Mouse (Mus musculus) forebrain, embryonic 13.5 days (tissue): ENCODE measurements around the gene Galnt3. TPM values are rescaled to one million over a fixed set of nuclear protein-coding genes. Genes with fewer than 3 reads are reported as not detected.
A peak's percentile ranks its signal among the peaks of the same experiment; 100 is the strongest.

Source experiments
- ATAC-seq: fragments of 200-750 bp; cut with Nextera tagmentation; 2 replicates; pipeline ENCODE4 v1.8.0; 2017
- H3K27ac ChIP-seq: fragments of 300-500 bp; sonication (generic); 2 replicates; pipeline ENCODE4 v1.5.1; 2015; ENCODE audit warnings: inconsistent platforms, mild to moderate bottlenecking, moderate library complexity
- H3K27me3 ChIP-seq: fragments of 300-500 bp; sonication (generic); 2 replicates; pipeline ENCODE4 v1.6.1; 2015; ENCODE audit warnings: mild to moderate bottlenecking, inconsistent platforms
- H3K36me3 ChIP-seq: fragments of 300-500 bp; sonication (generic); 2 replicates; pipeline ENCODE4 v1.6.1; 2015; ENCODE audit warnings: mild to moderate bottlenecking, inconsistent platforms; ENCODE audit not compliant: poor library complexity, severe bottlenecking
- H3K4me1 ChIP-seq: fragments of 300-500 bp; sonication (generic); 2 replicates; pipeline ENCODE4 v1.6.1; 2015; ENCODE audit warnings: inconsistent platforms
- H3K4me2 ChIP-seq: fragments of 300-500 bp; sonication (generic); 2 replicates; pipeline ENCODE4 v1.6.1; 2015; ENCODE audit warnings: inconsistent platforms, mild to moderate bottlenecking, moderate library complexity
- H3K4me3 ChIP-seq: fragments of 300-500 bp; sonication (generic); 2 replicates; pipeline ENCODE4 v1.5.1; 2015; ENCODE audit warnings: mild to moderate bottlenecking, inconsistent platforms
- H3K9ac ChIP-seq: fragments of 300-500 bp; sonication (generic); 2 replicates; pipeline ENCODE4 v1.6.1; 2015; ENCODE audit warnings: mild to moderate bottlenecking, inconsistent platforms
- H3K9me3 ChIP-seq: fragments of 300-500 bp; sonication (generic); replicated peaks from 2 replicates; pipeline ENCODE4 v1.6.1; 2016; ENCODE audit warnings: inconsistent platforms
- WGBS: fragments of 180-500 bp; shearing (Covaris S2); methylation state at CpG from one replicate; pipeline ENCODE4 v1.1.7; 2015; 5-methylcytosine and 5-hydroxymethylcytosine counted together
- polyA plus RNA-seq: library from polyadenylated mRNA; unstranded; fragments of >200 nt; fragmentation: Nextera tagmentation; extraction: Ambion mirVana; gene quantifications from 2 replicates; pipeline ENCODE4 v1.2.1, GENCODE M21; 2015

The Galnt3 gene
- polyA plus RNA-seq, 1 experiment from 2014 or later: 0.41 TPM

DNA sequence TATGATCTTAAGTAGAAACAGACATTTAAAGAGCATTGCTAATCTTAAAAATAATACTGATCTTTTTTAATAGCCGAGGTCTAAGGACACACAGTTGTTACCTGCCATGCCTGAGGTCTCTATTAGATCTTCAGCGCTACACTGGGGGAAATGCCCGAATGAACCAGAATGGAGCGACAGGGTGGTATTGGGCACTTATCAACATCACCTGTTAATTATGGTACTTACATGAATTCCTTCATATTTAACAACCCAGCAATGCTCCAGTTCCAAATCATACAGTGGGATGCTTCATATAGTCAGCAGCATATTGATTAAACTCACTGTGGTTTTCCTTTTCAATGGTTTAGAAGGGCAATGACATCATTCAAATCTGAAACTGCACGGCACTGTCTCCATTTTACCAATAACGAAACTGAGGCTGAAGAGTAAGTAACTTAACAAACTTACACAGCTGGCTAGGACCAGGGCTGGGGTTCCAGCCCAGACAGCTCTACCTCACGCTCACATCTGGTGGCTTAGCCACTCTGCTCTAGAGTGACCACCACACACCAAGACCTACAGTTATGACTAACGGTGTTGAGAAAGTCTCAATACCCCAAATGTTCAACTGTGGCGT is 23.0 kb downstream of the Galnt3 start:
- H3K36me3 ChIP-seq: no peaks in the 10 kb centered on the region
- H3K4me2 ChIP-seq: no peak overlapping the region
- no peak overlapping the region for H3K27ac ChIP-seq
- peaks cover 6% of the 10 kb centered on the region; the same call in 1 of the 2 replicates for H3K4me1 ChIP-seq
- H3K4me3 ChIP-seq: no peak overlapping the region
- H3K9ac ChIP-seq: no peak overlapping the region
- 96% methylated on average over 9 of the region's 9 CpGs for WGBS
- H3K9me3 ChIP-seq: no peaks in the 10 kb centered on the region
- no peak for ATAC-seq
- no peaks in the 10 kb centered on the region for H3K27me3 ChIP-seq

- no peak overlapping the region for H3K9ac ChIP-seq
- ATAC-seq: no peak
- H3K4me2 ChIP-seq: no peak overlapping the region
- H3K4me1 ChIP-seq: peaks cover 6% of the 10 kb centered on the region; the same call in 1 of the 2 replicates
- no peak overlapping the region for H3K4me3 ChIP-seq
- no peaks in the 10 kb centered on the region for H3K9me3 ChIP-seq
- H3K27ac ChIP-seq: no peak overlapping the region
- 73% methylated on average over 17 of the region's 17 CpGs for WGBS
- H3K27me3 ChIP-seq: no peaks in the 10 kb centered on the region
- H3K36me3 ChIP-seq: no peaks in the 10 kb centered on the region
Measured at GRCm38 (mm10) chr2:66100671-66101351, 24.0 kb downstream of the Galnt3 start.

DNA sequence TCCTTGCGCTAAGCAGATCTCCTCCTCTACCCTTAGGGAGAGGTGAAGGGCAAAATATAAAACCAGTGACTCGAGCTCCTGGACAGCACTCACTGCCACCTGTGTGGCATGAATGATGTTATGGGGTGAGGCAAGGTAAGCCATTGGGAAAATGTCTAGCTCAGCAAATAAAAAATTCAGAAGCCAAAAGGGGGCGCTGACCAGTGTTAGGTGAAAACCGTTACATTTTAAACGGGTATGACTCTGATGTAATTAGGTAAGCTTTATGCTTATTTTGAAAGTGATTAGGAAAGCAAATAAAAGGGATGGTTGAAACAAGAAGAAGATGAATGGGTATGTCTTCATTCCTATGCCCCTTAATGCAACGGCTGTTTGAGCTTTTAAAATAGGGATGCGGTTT is 24.6 kb downstream of the Galnt3 start:
- Histone ChIP-seq H3K4me2 (no peak overlapping the region), H3K9ac (no peak overlapping the region), H3K36me3 (no peaks in the 10 kb centered on the region), H3K4me1 (peaks cover 6% of the 10 kb centered on the region; the same call in 1 of the 2 replicates), H3K4me3 (no peak overlapping the region), H3K9me3 (no peaks in the 10 kb centered on the region), H3K27me3 (no peaks in the 10 kb centered on the region), H3K27ac (no peak overlapping the region)
- no peak for ATAC-seq
- WGBS: 82% methylated on average over 7 of the region's 7 CpGs

DNA sequence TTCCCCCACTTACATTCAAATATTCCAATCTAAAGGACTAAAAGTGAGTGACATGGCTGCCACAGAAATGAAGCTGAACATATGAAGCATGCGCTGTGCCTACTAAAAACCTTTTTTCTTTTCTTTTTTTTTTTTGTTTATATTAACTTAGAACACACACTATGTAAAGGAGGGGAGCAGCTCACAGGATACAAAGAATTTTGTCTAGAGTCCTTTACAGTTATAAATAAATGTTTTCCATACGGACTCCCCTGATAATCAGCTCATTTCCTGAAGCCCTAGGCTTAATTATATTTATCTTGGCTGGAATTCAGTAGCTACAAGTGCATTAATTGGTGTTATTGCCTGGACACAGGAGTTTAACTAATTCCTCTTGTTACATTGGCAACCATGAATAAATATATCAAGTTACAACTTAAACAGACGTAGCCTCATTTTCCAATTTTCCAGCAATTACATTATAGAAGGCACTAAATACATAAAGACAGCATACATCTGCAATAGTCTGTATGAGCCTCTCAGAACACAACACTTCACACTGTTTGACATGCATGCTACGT is 30.1 kb downstream of the Galnt3 start:
- no peak overlapping the region for H3K27ac ChIP-seq
- no peaks in the 10 kb centered on the region for H3K36me3 ChIP-seq
- WGBS: 53% methylated on average over 4 of the region's 4 CpGs
- no peaks in the 10 kb centered on the region for H3K9me3 ChIP-seq
- no peak overlapping the region for H3K4me2 ChIP-seq
- H3K9ac ChIP-seq: no peak overlapping the region
- no peak for ATAC-seq
- H3K27me3 ChIP-seq: no peaks in the 10 kb centered on the region
- H3K4me3 ChIP-seq: no peak overlapping the region
- H3K4me1 ChIP-seq: peaks cover 4% of the 10 kb centered on the region; the same call in 1 of the 2 replicates

- no peak overlapping the region for H3K9ac ChIP-seq
- H3K9me3 ChIP-seq: no peaks in the 10 kb centered on the region
- ATAC-seq: no peak
- H3K27ac ChIP-seq: no peak overlapping the region
- no peaks in the 10 kb centered on the region for H3K27me3 ChIP-seq
- H3K36me3 ChIP-seq: no peaks in the 10 kb centered on the region
- WGBS: 37% methylated on average over 5 of the region's 5 CpGs
- no peak overlapping the region for H3K4me2 ChIP-seq
- H3K4me3 ChIP-seq: no peak overlapping the region
- H3K4me1 ChIP-seq: no peaks in the 10 kb centered on the region
Measured at GRCm38 (mm10) chr2:66091296-66091695, 33.5 kb downstream of the Galnt3 start.

DNA sequence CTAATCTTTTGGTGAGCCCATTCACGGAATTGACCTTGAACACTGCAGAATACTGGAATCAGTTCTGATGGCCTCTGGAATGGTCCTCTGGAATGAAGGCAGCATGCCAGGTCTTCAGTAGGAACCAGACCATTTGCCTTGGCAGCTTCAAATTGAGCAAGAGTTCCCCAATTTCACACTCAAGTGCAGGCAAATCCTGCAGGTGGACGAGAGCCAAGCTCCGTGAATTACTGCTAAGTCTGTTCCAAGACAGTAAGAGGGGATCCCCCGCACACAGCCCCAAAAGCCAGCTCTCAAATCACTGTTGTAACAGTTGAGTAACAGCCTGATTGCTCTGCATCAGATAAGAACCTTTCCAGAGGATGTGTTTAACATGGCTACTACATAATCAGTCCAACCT is 42.9 kb downstream of the Galnt3 start:
- H3K9ac ChIP-seq: no peak overlapping the region
- no peaks in the 10 kb centered on the region for H3K4me1 ChIP-seq
- no peaks in the 10 kb centered on the region for H3K9me3 ChIP-seq
- 84% methylated on average over 4 of the region's 4 CpGs for WGBS
- no peak for ATAC-seq
- H3K4me2 ChIP-seq: no peak overlapping the region
- no peak overlapping the region for H3K27ac ChIP-seq
- no peaks in the 10 kb centered on the region for H3K36me3 ChIP-seq
- no peaks in the 10 kb centered on the region for H3K27me3 ChIP-seq
- H3K4me3 ChIP-seq: no peak overlapping the region

- no peak overlapping the region for H3K4me3 ChIP-seq
- no peak overlapping the region for H3K9ac ChIP-seq
- H3K36me3 ChIP-seq: no peaks in the 10 kb centered on the region
- no peaks in the 10 kb centered on the region for H3K27me3 ChIP-seq
- ATAC-seq: no peak
- no peaks in the 10 kb centered on the region for H3K4me1 ChIP-seq
- 94% methylated on average over 2 of the region's 2 CpGs for WGBS
- H3K9me3 ChIP-seq: no peaks in the 10 kb centered on the region
- H3K4me2 ChIP-seq: no peak overlapping the region
- no peak overlapping the region for H3K27ac ChIP-seq
Measured at GRCm38 (mm10) chr2:66080731-66081130, 44.1 kb downstream of the Galnt3 start.

DNA sequence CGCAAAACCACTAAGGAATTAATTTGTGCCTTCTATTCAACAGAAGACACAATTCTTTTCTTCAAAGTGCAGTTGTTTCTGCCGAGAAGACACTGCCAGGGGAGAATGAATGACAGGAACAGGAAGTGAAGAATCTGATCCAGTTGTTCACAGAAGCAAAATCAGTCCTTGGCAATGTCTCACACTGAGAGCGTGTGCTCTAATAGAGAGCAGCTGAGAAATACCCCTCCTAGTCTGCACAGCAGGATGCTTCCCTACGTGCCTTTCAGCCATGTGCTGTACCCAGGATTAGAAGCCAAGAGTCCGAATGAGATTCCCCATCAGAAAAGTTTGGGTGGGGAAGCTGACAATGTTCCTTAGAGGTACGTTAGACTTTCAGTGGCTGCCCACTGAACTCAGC is 55.3 kb downstream of the Galnt3 start:
- no peak overlapping the region for H3K27ac ChIP-seq
- ATAC-seq: no peak
- no peaks in the 10 kb centered on the region for H3K36me3 ChIP-seq
- H3K4me2 ChIP-seq: no peak overlapping the region
- H3K4me3 ChIP-seq: no peak overlapping the region
- H3K27me3 ChIP-seq: no peaks in the 10 kb centered on the region
- H3K4me1 ChIP-seq: no peaks in the 10 kb centered on the region
- no peak overlapping the region for H3K9ac ChIP-seq
- 20% methylated on average over 6 of the region's 6 CpGs for WGBS
- no peaks in the 10 kb centered on the region for H3K9me3 ChIP-seq

DNA sequence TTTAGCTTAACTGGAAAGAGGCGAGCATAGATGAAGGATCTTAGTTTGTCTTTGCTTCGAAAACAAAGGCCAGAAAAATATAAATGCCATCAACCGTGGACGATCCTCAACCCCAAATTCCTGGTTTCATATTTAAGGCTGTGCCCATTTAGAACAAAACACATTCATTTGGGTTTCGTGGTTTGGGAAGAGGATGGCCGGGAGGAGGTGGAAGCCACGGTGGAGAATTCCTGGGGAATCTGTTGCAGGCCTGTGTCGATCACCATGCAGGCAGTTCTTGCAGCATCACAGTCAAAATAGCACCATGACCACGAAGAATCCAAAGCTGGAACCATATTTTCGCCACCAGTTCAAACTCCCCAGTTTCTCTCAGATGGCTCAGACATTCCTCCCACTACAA is 61.5 kb downstream of the Galnt3 start:
- no peaks in the 10 kb centered on the region for H3K4me1 ChIP-seq
- no peak overlapping the region for H3K4me3 ChIP-seq
- H3K27ac ChIP-seq: no peak overlapping the region
- H3K36me3 ChIP-seq: no peaks in the 10 kb centered on the region
- no peak for ATAC-seq
- no peaks in the 10 kb centered on the region for H3K27me3 ChIP-seq
- H3K9me3 ChIP-seq: no peaks in the 10 kb centered on the region
- H3K9ac ChIP-seq: no peak overlapping the region
- 94% methylated on average over 10 of the region's 10 CpGs for WGBS
- no peak overlapping the region for H3K4me2 ChIP-seq

DNA sequence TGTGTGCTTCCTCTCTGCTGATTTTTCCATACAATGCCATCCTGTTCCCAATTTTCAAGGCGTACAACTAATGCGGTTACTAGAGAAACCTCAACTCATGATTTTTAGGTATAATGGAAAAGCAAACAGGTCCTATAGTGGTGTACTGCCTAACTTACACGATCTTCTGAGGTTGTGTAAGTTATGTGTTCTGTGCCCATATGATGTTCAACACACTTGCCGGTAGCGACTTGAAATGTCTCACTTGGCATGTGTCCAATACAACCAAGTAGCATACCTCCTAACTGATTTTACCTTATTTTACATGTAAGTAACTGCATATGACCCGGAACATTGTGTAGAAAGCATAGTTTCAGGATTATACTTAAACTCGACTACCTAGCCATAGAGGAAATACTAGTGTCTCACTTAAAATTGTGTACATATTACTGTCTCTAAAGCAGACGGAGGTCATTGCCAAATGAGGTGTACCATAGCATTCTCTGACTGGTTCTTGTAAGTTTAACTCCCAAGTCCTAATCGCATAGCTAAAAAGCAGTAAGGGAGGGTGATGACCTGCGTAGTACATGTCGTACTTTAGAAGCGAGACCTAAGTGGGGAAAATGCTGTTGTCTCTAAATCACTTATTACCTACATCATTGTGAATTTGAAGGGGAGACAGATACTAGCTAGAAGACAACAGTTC is 80.2 kb downstream of the Galnt3 start:
- Histone ChIP-seq H3K4me3 (no peak overlapping the region), H3K36me3 (no peaks in the 10 kb centered on the region), H3K4me1 (peaks cover 28% of the 10 kb centered on the region), H3K9me3 (no peaks in the 10 kb centered on the region), H3K27ac (peak overlapping the region; percentile 57), H3K4me2 (0 out of 2 replicates have a peak overlapping the region, but pooled peaks have one; percentile 22), H3K27me3 (peaks cover 10% of the 10 kb centered on the region), H3K9ac (no peak overlapping the region)
- peak; percentile 6; the same call in 1 of the 2 replicates for ATAC-seq
- 84% methylated on average over 12 of the region's 12 CpGs for WGBS

- H3K36me3 ChIP-seq: no peaks in the 10 kb centered on the region
- H3K27me3 ChIP-seq: peaks cover 18% of the 10 kb centered on the region
- H3K9me3 ChIP-seq: no peaks in the 10 kb centered on the region
- 0 out of 2 replicates have a peak overlapping the region, but pooled peaks have one; percentile 22 for H3K4me2 ChIP-seq
- H3K27ac ChIP-seq: peak overlapping the region; percentile 70
- H3K9ac ChIP-seq: no peak overlapping the region
- WGBS: 29% methylated on average over 17 of the region's 17 CpGs
- no peak overlapping the region for H3K4me3 ChIP-seq
- peaks cover 28% of the 10 kb centered on the region for H3K4me1 ChIP-seq
- peak; percentile 73 for ATAC-seq
Measured at GRCm38 (mm10) chr2:66043441-66044404, 81.1 kb downstream of the Galnt3 start.
